8 mouse cellular contexts compared by ENCODE assay signal in genomic region chr5:99975776-99976175, GRCm38 (mm10). TPM values are rescaled to one million over a fixed set of nuclear protein-coding genes. Genes with fewer than 3 reads are reported as not detected.
DNase-seq lines count a peak whose midpoint lies in the region; ATAC-seq and TF ChIP-seq lines count a peak whose summit lies in the region.
"Had no signal": no experiment of that assay in that cellular context is flagged by ENCODE, and none has a peak within 500 bp of the region (broad histone marks: within the 10 kb centered on the region; RNA-seq: fewer than 3 reads in every experiment).

No protein-coding gene starts in this region.

- ATAC-seq in lung, embryonic 14.5 days (ENCODE audit: insufficient read depth): no peak
- ATAC-seq in forebrain, embryonic 13.5 days: no peak
- no peak for ATAC-seq in limb, embryonic 13.5 days (ENCODE audit: low FRiP score, low read depth)
- no peak for ATAC-seq in stomach, embryonic 14.5 days (ENCODE audit: insufficient number of reproducible peaks, insufficient read depth, low FRiP score, low read depth)

- peak overlapping the region; percentile 48 for H3K9ac ChIP-seq in lung, embryonic 14.5 days
- no peak overlapping the region for H3K9ac ChIP-seq in forebrain, embryonic 13.5 days
- H3K9ac ChIP-seq in limb, embryonic 13.5 days: no peak overlapping the region; the same call in 1 of the 2 replicates
- no peak overlapping the region for H3K9ac ChIP-seq in stomach, embryonic 14.5 days (replicated peaks; ENCODE audit: low read depth, low read length)

- peaks cover 17% of the 10 kb centered on the region for H3K4me1 ChIP-seq in lung, embryonic 14.5 days (ENCODE audit: insufficient read depth)
- peaks cover 9% of the 10 kb centered on the region for H3K4me1 ChIP-seq in lung, adult 2 months (ENCODE audit: control insufficient read depth, insufficient read depth, low read length)
- peaks cover 48% of the 10 kb centered on the region for H3K4me1 ChIP-seq in forebrain, embryonic 13.5 days
- peaks cover 33% of the 10 kb centered on the region for H3K4me1 ChIP-seq in limb, embryonic 13.5 days
- H3K4me1 ChIP-seq in stomach, embryonic 14.5 days (ENCODE audit: control insufficient read depth, insufficient read depth, low read length): peaks cover 19% of the 10 kb centered on the region; the same call in 1 of the 2 replicates

- no peak for DNase-seq in lung, embryonic 14.5 days
- DNase-seq in lung, adult 2 months: no peak
- DNase-seq in spleen, postnatal 36 days (ENCODE audit: low spot score in 2 of 2): no peak
- DNase-seq in layer of hippocampus, adult 8-10 months (ENCODE audit: low spot score in 2 of 2): no peak
- DNase-seq: thymus, postnatal 36 days had no signal

- H3K9me3 ChIP-seq in lung, embryonic 14.5 days (ENCODE audit: low read depth, low read length): no peaks in the 10 kb centered on the region
- H3K9me3 ChIP-seq in forebrain, embryonic 13.5 days (replicated peaks): no peaks in the 10 kb centered on the region
- H3K9me3 ChIP-seq in limb, embryonic 13.5 days: 0 out of 2 replicates have a peak, but pooled peaks cover 4% of the 10 kb centered on the region
- H3K9me3 ChIP-seq in stomach, embryonic 14.5 days (ENCODE audit: control insufficient read depth, low read depth, low read length): no peaks in the 10 kb centered on the region

- peak overlapping the region; percentile 86 for H3K4me2 ChIP-seq in lung, embryonic 14.5 days
- H3K4me2 ChIP-seq in forebrain, embryonic 13.5 days: peak overlapping the region; percentile 87
- peak overlapping the region; percentile 85 for H3K4me2 ChIP-seq in limb, embryonic 13.5 days (replicated peaks)
- peak overlapping the region; percentile 79 for H3K4me2 ChIP-seq in stomach, embryonic 14.5 days (replicated peaks; ENCODE audit: low read depth, low read length)

- peak overlapping the region; percentile 97 for H3K4me3 ChIP-seq in lung, embryonic 14.5 days (ENCODE audit: low read depth, low read length)
- H3K4me3 ChIP-seq in lung, adult 2 months (replicated peaks; ENCODE audit: extremely low read depth, low read depth, low read length): no peak overlapping the region
- H3K4me3 ChIP-seq in forebrain, embryonic 13.5 days: peak overlapping the region; percentile 95
- H3K4me3 ChIP-seq in limb, embryonic 13.5 days: peak overlapping the region; percentile 88
- peak overlapping the region; percentile 95 for H3K4me3 ChIP-seq in stomach, embryonic 14.5 days (ENCODE audit: low read depth, low read length)

- no peak overlapping the region for H3K27ac ChIP-seq in lung, embryonic 14.5 days (ENCODE audit: low read depth)
- no peak overlapping the region for H3K27ac ChIP-seq in forebrain, embryonic 13.5 days
- H3K27ac ChIP-seq in limb, embryonic 13.5 days: no peak overlapping the region
- no peak overlapping the region for H3K27ac ChIP-seq in stomach, embryonic 14.5 days (ENCODE audit: low read length)

- H3K36me3 ChIP-seq in lung, embryonic 14.5 days (ENCODE audit: insufficient read depth): peaks cover 29% of the 10 kb centered on the region
- H3K36me3 ChIP-seq in forebrain, embryonic 13.5 days (ENCODE audit: poor library complexity, severe bottlenecking): peaks cover 11% of the 10 kb centered on the region
- peaks cover 14% of the 10 kb centered on the region for H3K36me3 ChIP-seq in limb, embryonic 13.5 days
- peaks cover 5% of the 10 kb centered on the region; the same call in 1 of the 2 replicates for H3K36me3 ChIP-seq in stomach, embryonic 14.5 days (ENCODE audit: control insufficient read depth, insufficient read depth, low read length)

- no peak for TF ChIP-seq POLR2A in lung, adult 2 months (IDR thresholded peaks at IDR 0.05; ENCODE audit: borderline replicate concordance, extremely low read depth, low read depth, low read length)

- no peak for TF ChIP-seq CTCF in lung, embryonic 14.5 days (IDR thresholded peaks at IDR 0.05; ENCODE audit: low read depth)
- no peak for TF ChIP-seq CTCF in lung, adult 2 months (IDR thresholded peaks at IDR 0.05; ENCODE audit: insufficient read depth, low read length)

- no peaks in the 10 kb centered on the region for H3K27me3 ChIP-seq in lung, embryonic 14.5 days (ENCODE audit: insufficient read depth, low read length)
- no peaks in the 10 kb centered on the region for H3K27me3 ChIP-seq in forebrain, embryonic 13.5 days
- no peaks in the 10 kb centered on the region for H3K27me3 ChIP-seq in limb, embryonic 13.5 days
- H3K27me3 ChIP-seq in stomach, embryonic 14.5 days (ENCODE audit: control insufficient read depth, insufficient read depth, low read length): no peaks in the 10 kb centered on the region

- WGBS in lung, embryonic 14.5 days: 36% methylated on average over 1 of the region's 1 CpGs
- WGBS in lung, adult 2 months: 39% methylated on average over 1 of the region's 1 CpGs
- WGBS in forebrain, embryonic 13.5 days: 73% methylated on average over 1 of the region's 1 CpGs
- 68% methylated on average over 1 of the region's 1 CpGs for WGBS in limb, embryonic 13.5 days
- WGBS in stomach, embryonic 14.5 days: 38% methylated on average over 1 of the region's 1 CpGs

RNA-seq across cellular contexts. Expression of gene Hnrnpd, which starts 3.0 kb away (rescaled TPM):
- 196 TPM in 2 replicates for polyA plus RNA-seq in lung, embryonic 14.5 days (2014; fragmentation: Nextera tagmentation; extraction: Ambion mirVana)
- 28.5 and 46.0 TPM in 2 replicates for polyA plus RNA-seq in lung, adult 2 months (2012; rRNA removed)
- polyA plus RNA-seq in forebrain, embryonic 13.5 days (2015; fragmentation: Nextera tagmentation; extraction: Ambion mirVana): 119 and 189 TPM in 2 replicates
- 213 and 222 TPM in 2 replicates for polyA plus RNA-seq in limb, embryonic 13.5 days (2015; fragmentation: Nextera tagmentation; extraction: Ambion mirVana)
- polyA plus RNA-seq in stomach, embryonic 14.5 days (2014; fragmentation: Nextera tagmentation; extraction: Ambion mirVana): 126 and 147 TPM in 2 replicates
- total RNA-seq in layer of hippocampus, adult 8-10 months (2022): 100 to 1,000 TPM; 171 to 222 (median 202) TPM

RNA-seq across cellular contexts. Expression of gene 4930524J08Rik, which starts 3.1 kb away (rescaled TPM):
- 2.0 and 3.0 TPM in 2 replicates for polyA plus RNA-seq in lung, embryonic 14.5 days (2014; fragmentation: Nextera tagmentation; extraction: Ambion mirVana)
- polyA plus RNA-seq in lung, adult 2 months (2012; rRNA removed): 1.1 and 1.7 TPM in 2 replicates
- polyA plus RNA-seq in forebrain, embryonic 13.5 days (2015; fragmentation: Nextera tagmentation; extraction: Ambion mirVana): 3.1 and 3.4 TPM in 2 replicates
- polyA plus RNA-seq in limb, embryonic 13.5 days (2015; fragmentation: Nextera tagmentation; extraction: Ambion mirVana): 1.8 and 3.3 TPM in 2 replicates
- 2.4 and 3.7 TPM in 2 replicates for polyA plus RNA-seq in stomach, embryonic 14.5 days (2014; fragmentation: Nextera tagmentation; extraction: Ambion mirVana)
- total RNA-seq in layer of hippocampus, adult 8-10 months (2022): 1 to 10 TPM; 1.4 to 3.1 (median 1.6) TPM
